Mouse (Mus musculus) natural killer cell, adult 2 months (primary cell): ENCODE measurements around the gene Naa15.

Source experiments
- DNase-seq, 2 experiments: peaks; one replicate each; pipeline ENCODE4 v3.0.0; 2022; ENCODE audit warnings: low spot score in 2 of 2

Naa15 gene

GRCm38 (mm10) chr3:51510903-51511302 is 96.0 kb downstream of the Naa15 start:
- DNase-seq = peak; percentile 29 to 58

GRCm38 (mm10) chr3:51511983-51512382 is 97.0 kb downstream of the Naa15 start:
- DNase-seq = no peak

GRCm38 (mm10) chr3:51517467-51517866 is 102.5 kb downstream of the Naa15 start:
- no peak for DNase-seq

GRCm38 (mm10) chr3:51517878-51518762 is 103.2 kb downstream of the Naa15 start:
- DNase-seq = no peak

GRCm38 (mm10) chr3:51518763-51519121 is 103.8 kb downstream of the Naa15 start:
- DNase-seq = no peak

- DNase-seq = no peak
Measured at GRCm38 (mm10) chr3:51521262-51521661, 106.3 kb downstream of the Naa15 start.

GRCm38 (mm10) chr3:51525186-51525785 is 110.3 kb downstream of the Naa15 start:
- no peak for DNase-seq
